Mouse (Mus musculus) neutrophil, adult 5-6 weeks (primary cell): ENCODE measurements around the gene Lrrc42. TPM values are rescaled to one million over a fixed set of nuclear protein-coding genes. Genes with fewer than 3 reads are reported as not detected.
A peak's percentile ranks its signal among the peaks of the same experiment; 100 is the strongest.

ENCODE experiments used
- ATAC-seq: fragments of 151-379, 151-347 bp; 2 replicates; pipeline ENCODE4 v1.8.0; 2017; ENCODE audit warnings: mild to moderate bottlenecking, moderate TSS enrichment; ENCODE audit not compliant: insufficient number of reproducible peaks, poor library complexity, low FRiP score, severe bottlenecking; ENCODE audit errors: extremely low read depth
- total RNA-seq: library from RNA; stranded (forward); fragments of 200-1000 nt; gene quantifications from 2 replicates; pipeline ENCODE4 v1.2.3, GENCODE M21; 2017

The Lrrc42 gene
- 6.1 and 7.9 TPM in 2 replicates for total RNA-seq

- peak; percentile 86 for ATAC-seq
Observed at GRCm38 (mm10) chr4:107253125-107254091, at the start of gene Lrrc42, which contains the start of gene Hspb11. Lrrc42 (minus strand) TSS chr4:107253532. Hspb11 (plus strand) TSS chr4:107253593.

- ATAC-seq = no peak
Observed at GRCm38 (mm10) chr4:107302832-107303231, 49.5 kb upstream of the Lrrc42 start.

DNA sequence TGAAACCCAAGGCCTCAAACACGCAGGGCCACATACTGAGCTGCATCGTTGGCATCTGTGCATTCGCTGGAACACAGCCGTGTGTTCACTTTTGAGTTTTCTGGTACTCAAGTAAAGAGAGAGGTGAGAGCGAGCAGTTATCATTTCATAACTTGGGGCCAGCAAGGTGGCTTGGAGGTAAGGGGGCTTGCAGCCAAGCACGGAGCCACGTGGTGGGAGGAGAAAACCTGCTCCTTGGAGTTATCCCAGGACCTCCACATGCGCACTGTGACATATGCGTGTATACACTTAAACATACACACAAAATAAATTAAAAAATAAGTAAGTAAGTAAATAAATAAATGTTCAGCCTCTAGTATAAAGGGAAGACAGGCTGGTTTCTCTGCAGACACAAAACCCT is 48.9 kb upstream of the Lrrc42 start:
- no peak for ATAC-seq

GRCm38 (mm10) chr4:107300902-107301555 is 47.7 kb upstream of the Lrrc42 start:
- ATAC-seq = no peak

DNA sequence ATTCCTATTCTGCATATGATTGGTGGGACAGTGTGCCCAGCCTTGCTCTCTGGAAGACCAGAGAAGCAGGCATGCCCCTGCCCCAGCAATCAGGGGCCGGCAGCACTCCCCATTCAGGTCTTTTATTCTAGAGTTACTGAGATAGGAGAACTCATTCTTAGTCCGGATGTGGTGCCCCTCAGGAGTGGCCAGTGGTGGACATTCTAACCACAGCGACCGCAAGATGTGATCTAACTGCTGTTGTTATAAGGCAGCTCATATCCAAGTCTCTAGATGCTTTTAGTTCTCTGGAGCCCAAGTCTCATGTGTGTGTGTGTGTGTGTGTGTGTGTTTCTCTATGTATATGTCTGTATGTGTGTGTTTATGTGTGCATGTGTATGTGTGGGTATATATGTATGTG is 47.0 kb upstream of the Lrrc42 start:
- ATAC-seq = no peak

- no peak for ATAC-seq
Observed at GRCm38 (mm10) chr4:107299779-107300340, 46.5 kb upstream of the Lrrc42 start.

DNA sequence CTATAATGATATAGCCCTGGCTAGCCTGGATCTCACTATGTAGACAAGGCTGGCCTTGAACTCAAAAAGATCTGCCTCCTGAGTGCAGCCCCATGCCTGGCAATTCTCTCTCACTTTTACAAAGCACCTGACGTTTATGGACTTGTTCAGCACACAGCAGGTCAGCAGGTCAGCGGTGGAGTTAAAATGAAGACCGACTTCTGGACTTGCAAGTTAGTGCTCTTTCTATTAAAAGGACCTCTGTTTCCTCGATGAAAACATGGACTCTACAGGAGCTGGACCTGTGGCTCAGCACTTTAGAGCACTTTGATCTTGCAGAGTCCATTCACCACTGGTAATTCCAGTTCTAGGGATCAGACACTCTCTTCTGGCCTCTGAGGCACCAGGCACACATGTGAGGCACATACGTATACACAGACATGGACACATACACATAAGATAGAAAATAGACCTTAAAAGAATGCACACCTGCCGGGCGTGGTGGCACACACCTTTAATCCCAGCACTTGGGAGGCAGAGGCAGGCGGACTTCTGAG is 44.8 kb upstream of the Lrrc42 start:
- ATAC-seq = no peak

DNA sequence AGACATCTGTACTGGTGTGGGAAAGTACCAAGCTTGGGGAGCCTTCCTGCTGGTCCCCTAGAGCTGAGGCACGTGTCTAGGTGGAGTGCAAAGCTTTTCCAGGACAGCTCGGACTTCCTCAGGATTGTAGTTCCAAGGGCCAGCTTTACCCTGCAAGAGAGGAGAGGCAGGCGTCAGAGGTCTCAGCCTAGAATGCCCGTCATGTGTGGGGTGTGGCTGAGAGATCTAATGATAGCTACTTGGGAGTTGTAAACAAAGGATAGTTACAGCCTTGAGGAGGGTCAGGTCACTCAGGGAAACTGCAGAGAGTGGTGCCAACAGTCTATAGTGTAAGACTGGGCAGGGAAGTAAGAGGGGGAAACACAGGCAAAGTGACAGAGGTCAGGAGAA is 38.9 kb upstream of the Lrrc42 start:
- ATAC-seq = no peak

- ATAC-seq = no peak
Observed at GRCm38 (mm10) chr4:107291611-107292272, 38.4 kb upstream of the Lrrc42 start.

DNA sequence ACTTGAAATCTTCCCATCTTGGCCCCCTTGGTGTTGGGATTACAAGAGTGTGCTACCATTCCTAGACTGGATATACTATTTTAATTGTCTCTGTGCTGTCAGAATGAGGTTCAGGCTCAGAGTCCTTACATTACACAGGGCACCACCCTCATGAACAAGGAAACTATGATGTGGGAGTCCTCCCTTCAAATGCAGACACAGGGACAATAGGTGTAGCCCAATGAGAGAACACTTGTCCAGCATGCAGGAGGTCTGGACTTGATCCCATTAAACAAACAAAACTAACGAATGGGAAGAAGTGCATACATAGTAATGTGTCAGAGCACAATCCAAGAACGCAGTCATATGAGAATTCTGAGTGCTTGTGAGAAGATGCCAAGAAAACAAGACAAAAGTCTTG is 34.2 kb upstream of the Lrrc42 start:
- no peak for ATAC-seq

DNA sequence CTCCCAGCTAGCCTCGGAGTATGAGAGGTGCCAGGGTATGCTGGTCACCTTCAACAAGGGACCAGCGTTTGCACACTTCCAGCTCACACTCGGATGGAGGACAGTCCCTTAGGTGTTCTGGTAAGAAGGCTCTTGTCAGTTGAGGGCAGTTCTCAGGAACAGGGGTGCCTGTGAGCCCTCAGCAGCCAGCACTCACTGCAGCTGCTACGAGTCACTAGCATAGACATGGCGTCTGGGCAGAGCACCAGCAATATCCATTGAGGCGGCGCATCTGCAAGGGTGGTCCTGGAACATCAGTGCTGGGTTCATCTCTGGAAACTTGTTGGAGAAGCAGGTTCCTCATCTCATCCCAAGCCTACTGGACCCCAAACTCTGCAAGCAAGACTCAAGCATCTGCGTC is 33.1 kb upstream of the Lrrc42 start:
- no peak for ATAC-seq

DNA sequence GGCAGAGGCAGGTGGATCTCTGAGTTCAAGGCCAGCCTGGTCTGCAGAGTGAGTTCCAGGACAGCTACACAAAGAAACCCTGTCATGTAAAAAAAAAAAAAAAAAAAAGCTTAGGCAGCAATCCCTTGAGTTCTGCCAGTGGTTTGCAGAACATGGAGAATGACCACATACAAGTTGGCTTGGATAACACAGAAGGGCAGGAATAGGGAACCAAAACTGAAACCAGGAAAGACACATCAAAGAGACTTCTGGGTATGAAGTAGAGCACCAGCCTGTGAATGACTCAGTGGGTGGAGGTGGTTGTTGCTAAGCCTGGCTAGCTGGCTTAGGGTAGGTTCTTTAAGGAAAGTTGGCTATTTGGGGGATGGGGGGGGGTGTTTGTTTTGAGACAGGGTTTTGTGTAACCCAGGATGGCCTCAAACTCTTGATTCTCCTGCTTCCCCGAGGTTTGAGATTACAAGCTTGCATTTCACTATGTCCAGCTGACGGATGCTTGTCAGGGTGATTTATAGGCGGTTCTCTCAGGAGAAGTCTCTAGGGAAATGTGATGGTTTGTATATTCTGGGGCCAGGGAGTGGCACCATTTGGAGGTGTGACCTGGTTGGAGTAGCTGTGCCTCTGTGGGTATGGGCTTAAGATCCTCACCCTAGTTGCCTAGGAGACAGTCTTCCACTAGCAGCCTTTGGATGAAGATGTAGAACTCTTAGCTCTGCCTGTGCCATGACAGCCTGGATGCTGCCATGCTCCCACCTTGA is 32.3 kb upstream of the Lrrc42 start:
- peak; percentile 49; the same call in 1 of the 2 replicates for ATAC-seq

- no peak for ATAC-seq
Observed at GRCm38 (mm10) chr4:107280843-107281475, 27.6 kb upstream of the Lrrc42 start.

- ATAC-seq = no peak
Observed at GRCm38 (mm10) chr4:107278188-107278707, 24.9 kb upstream of the Lrrc42 start.

GRCm38 (mm10) chr4:107274511-107274910 is 21.2 kb upstream of the Lrrc42 start:
- ATAC-seq = no peak

DNA sequence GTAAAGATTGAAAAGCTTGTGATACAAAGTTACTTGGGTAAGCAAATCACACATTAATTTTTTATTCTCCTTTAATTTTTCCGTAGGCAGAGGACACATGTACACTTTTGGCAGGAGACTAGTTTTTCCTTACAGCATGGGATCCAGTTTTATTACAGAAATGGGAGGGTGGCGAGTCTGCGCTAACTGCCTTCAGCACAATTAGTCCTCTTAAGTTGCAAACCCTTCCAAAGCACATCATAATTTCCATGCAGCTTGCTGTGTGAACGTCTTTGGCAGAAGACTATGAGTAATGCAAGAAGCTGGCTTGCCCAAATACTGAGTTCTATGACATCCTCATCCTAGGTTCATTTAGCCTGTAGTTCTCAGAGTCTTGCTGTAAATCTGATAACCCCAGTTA is 20.4 kb upstream of the Lrrc42 start:
- ATAC-seq = no peak

GRCm38 (mm10) chr4:107260001-107260400 is 6.7 kb upstream of the Lrrc42 start:
- ATAC-seq = no peak

- no peak for ATAC-seq
Observed at GRCm38 (mm10) chr4:107254414-107254813, 1.1 kb upstream of the Lrrc42 start.
